Mouse (Mus musculus) midbrain, embryonic 10.5 days (tissue): ENCODE data around the gene Muc20. TPM values are rescaled to one million over a fixed set of nuclear protein-coding genes. Genes with fewer than 3 reads are reported as not detected.

Source experiments
- DNase-seq: peaks from one replicate; pipeline ENCODE4 v3.0.0-alpha.2; 2017; ENCODE audit warnings: low spot score
- H3K27ac ChIP-seq: fragments of 300-500 bp; sonication (generic); replicated peaks from 2 replicates; pipeline ENCODE4 v1.5.1; 2016; ENCODE audit warnings: mild to moderate bottlenecking
- H3K27me3 ChIP-seq: fragments of 300-500 bp; sonication (generic); 2 replicates; pipeline ENCODE4 v1.6.1; 2016; ENCODE audit warnings: low read depth, mild to moderate bottlenecking; ENCODE audit not compliant: poor library complexity, severe bottlenecking
- H3K36me3 ChIP-seq: fragments of 300-500 bp; sonication (generic); 2 replicates; pipeline ENCODE4 v1.6.1; 2016; ENCODE audit warnings: mild to moderate bottlenecking, moderate library complexity
- H3K4me1 ChIP-seq: fragments of 300-500 bp; sonication (generic); 2 replicates; pipeline ENCODE4 v1.6.1; 2016
- H3K4me3 ChIP-seq: fragments of 300-500 bp; sonication (generic); 2 replicates; pipeline ENCODE4 v1.5.1; 2016; ENCODE audit warnings: mild to moderate bottlenecking, moderate library complexity
- H3K9me3 ChIP-seq: fragments of 300-500 bp; sonication (generic); replicated peaks from 2 replicates; pipeline ENCODE4 v1.6.1; 2016; ENCODE audit warnings: mild to moderate bottlenecking
- WGBS: fragments of 180-500 bp; shearing (Covaris S2); methylation state at CpG from one replicate; pipeline ENCODE4 v1.1.7; 2016; 5-methylcytosine and 5-hydroxymethylcytosine counted together
- polyA plus RNA-seq: library from polyadenylated mRNA; unstranded; fragments of >200 nt; fragmentation: Nextera tagmentation; extraction: Ambion mirVana; gene quantifications from 2 replicates; pipeline ENCODE4 v1.2.1, GENCODE M21; 2016

The Muc20 gene
- not detected in 2 replicates for polyA plus RNA-seq

- Histone ChIP-seq H3K4me3 (no peak within 1 kb of the TSS), H3K9me3 (no peaks in the 10 kb centered on the region), H3K27me3 (no peaks in the 10 kb centered on the region), H3K27ac (no peak within 1 kb of the TSS), H3K36me3 (no peaks in the 10 kb centered on the region), H3K4me1 (no peaks in the 10 kb centered on the region)
- 79% methylated on average over 3 of the region's 3 CpGs for WGBS
- DNase-seq: no peak
These were observed at the start of gene Muc20 for GRCm38 (mm10) chr16:32797426-32797689. Gene Muc20, minus strand, starts transcription at chr16:32797435.

GRCm38 (mm10) chr16:32831501-32831900 lies 34.3 kb upstream of the Muc20 start:
- no peaks in the 10 kb centered on the region for H3K27me3 ChIP-seq
- no peak for DNase-seq
- WGBS: 89% methylated on average over 4 of the region's 4 CpGs
- no peaks in the 10 kb centered on the region for H3K4me1 ChIP-seq
- no peak overlapping the region for H3K27ac ChIP-seq
- no peaks in the 10 kb centered on the region for H3K9me3 ChIP-seq
- peaks cover 61% of the 10 kb centered on the region for H3K36me3 ChIP-seq
- H3K4me3 ChIP-seq: no peak overlapping the region

- H3K36me3 ChIP-seq: peaks cover 63% of the 10 kb centered on the region
- no peak overlapping the region for H3K4me3 ChIP-seq
- H3K4me1 ChIP-seq: no peaks in the 10 kb centered on the region
- DNase-seq: no peak
- WGBS: 91% methylated on average over 11 of the region's 11 CpGs
- H3K9me3 ChIP-seq: no peaks in the 10 kb centered on the region
- no peak overlapping the region for H3K27ac ChIP-seq
- no peaks in the 10 kb centered on the region for H3K27me3 ChIP-seq
These were observed 31.9 kb upstream of the Muc20 start for GRCm38 (mm10) chr16:32829104-32829503.

GRCm38 (mm10) chr16:32826521-32826920 lies 29.3 kb upstream of the Muc20 start:
- Histone ChIP-seq H3K4me3 (no peak overlapping the region), H3K4me1 (no peaks in the 10 kb centered on the region), H3K9me3 (no peaks in the 10 kb centered on the region), H3K27me3 (no peaks in the 10 kb centered on the region), H3K27ac (no peak overlapping the region), H3K36me3 (peaks cover 80% of the 10 kb centered on the region)
- 94% methylated on average over 11 of the region's 11 CpGs for WGBS
- no peak for DNase-seq

GRCm38 (mm10) chr16:32825380-32825779 lies 28.1 kb upstream of the Muc20 start:
- Histone ChIP-seq H3K9me3 (no peaks in the 10 kb centered on the region), H3K36me3 (peaks cover 83% of the 10 kb centered on the region), H3K27ac (no peak overlapping the region), H3K4me3 (no peak overlapping the region), H3K27me3 (no peaks in the 10 kb centered on the region), H3K4me1 (no peaks in the 10 kb centered on the region)
- no peak for DNase-seq
- 86% methylated on average over 12 of the region's 12 CpGs for WGBS

GRCm38 (mm10) chr16:32824061-32824460 lies 26.8 kb upstream of the Muc20 start:
- Histone ChIP-seq H3K4me1 (no peaks in the 10 kb centered on the region), H3K9me3 (no peaks in the 10 kb centered on the region), H3K27me3 (no peaks in the 10 kb centered on the region), H3K27ac (no peak overlapping the region), H3K36me3 (peaks cover 77% of the 10 kb centered on the region), H3K4me3 (no peak overlapping the region)
- DNase-seq: no peak
- WGBS: 92% methylated on average over 13 of the region's 13 CpGs

GRCm38 (mm10) chr16:32823487-32823886 lies 26.3 kb upstream of the Muc20 start:
- no peaks in the 10 kb centered on the region for H3K4me1 ChIP-seq
- peaks cover 71% of the 10 kb centered on the region for H3K36me3 ChIP-seq
- no peaks in the 10 kb centered on the region for H3K9me3 ChIP-seq
- no peak overlapping the region for H3K27ac ChIP-seq
- H3K4me3 ChIP-seq: no peak overlapping the region
- DNase-seq: no peak
- 93% methylated on average over 8 of the region's 8 CpGs for WGBS
- no peaks in the 10 kb centered on the region for H3K27me3 ChIP-seq

- Histone ChIP-seq H3K27me3 (no peaks in the 10 kb centered on the region), H3K4me1 (no peaks in the 10 kb centered on the region), H3K4me3 (no peak overlapping the region), H3K36me3 (peaks cover 65% of the 10 kb centered on the region), H3K27ac (no peak overlapping the region), H3K9me3 (no peaks in the 10 kb centered on the region)
- 85% methylated on average over 5 of the region's 5 CpGs for WGBS
- DNase-seq: no peak
These were observed 25.6 kb upstream of the Muc20 start for GRCm38 (mm10) chr16:32822881-32823280.

- DNase-seq: no peak
- peaks cover 61% of the 10 kb centered on the region for H3K36me3 ChIP-seq
These were observed 25.2 kb upstream of the Muc20 start for GRCm38 (mm10) chr16:32822450-32822827.

GRCm38 (mm10) chr16:32821772-32822449 lies 24.7 kb upstream of the Muc20 start:
- H3K4me1 ChIP-seq: no peaks in the 10 kb centered on the region

More at GRCm38 (mm10) chr16:32822450-32822827, 25.2 kb upstream of the Muc20 start:
- WGBS: 87% methylated on average over 6 of the region's 6 CpGs
- H3K4me1 ChIP-seq: no peaks in the 10 kb centered on the region
- H3K9me3 ChIP-seq: no peaks in the 10 kb centered on the region
- no peak overlapping the region for H3K27ac ChIP-seq
- no peaks in the 10 kb centered on the region for H3K27me3 ChIP-seq
- H3K4me3 ChIP-seq: no peak overlapping the region

GRCm38 (mm10) chr16:32818441-32818840 lies 21.2 kb upstream of the Muc20 start:
- Histone ChIP-seq H3K27ac (no peak overlapping the region), H3K36me3 (peaks cover 21% of the 10 kb centered on the region), H3K27me3 (peaks cover 12% of the 10 kb centered on the region), H3K9me3 (no peaks in the 10 kb centered on the region), H3K4me1 (peaks cover 17% of the 10 kb centered on the region), H3K4me3 (no peak overlapping the region)
- 91% methylated on average over 5 of the region's 5 CpGs for WGBS
- DNase-seq: no peak

More at GRCm38 (mm10) chr16:32821772-32822449, 24.7 kb upstream of the Muc20 start:
- 74% methylated on average over 10 of the region's 10 CpGs for WGBS
- Histone ChIP-seq H3K27ac (0 out of 2 replicates have a peak overlapping the region, but pooled peaks have one; percentile 17), H3K27me3 (no peaks in the 10 kb centered on the region), H3K36me3 (peaks cover 56% of the 10 kb centered on the region), H3K4me3 (no peak overlapping the region), H3K9me3 (no peaks in the 10 kb centered on the region)
- DNase-seq: no peak

GRCm38 (mm10) chr16:32818036-32818435 lies 20.8 kb upstream of the Muc20 start:
- H3K36me3 ChIP-seq: peaks cover 17% of the 10 kb centered on the region
- peaks cover 12% of the 10 kb centered on the region for H3K27me3 ChIP-seq
- peaks cover 18% of the 10 kb centered on the region for H3K4me1 ChIP-seq
- 91% methylated on average over 4 of the region's 4 CpGs for WGBS
- H3K4me3 ChIP-seq: no peak overlapping the region
- no peak for DNase-seq
- H3K9me3 ChIP-seq: no peaks in the 10 kb centered on the region
- H3K27ac ChIP-seq: no peak overlapping the region

GRCm38 (mm10) chr16:32815160-32815605 lies 17.9 kb upstream of the Muc20 start:
- peak; percentile 41 for DNase-seq
- WGBS: 13% methylated on average over 6 of the region's 6 CpGs
- H3K9me3 ChIP-seq: no peaks in the 10 kb centered on the region
- no peaks in the 10 kb centered on the region for H3K36me3 ChIP-seq
- no peak overlapping the region for H3K27ac ChIP-seq
- H3K27me3 ChIP-seq: peaks cover 12% of the 10 kb centered on the region
- peak overlapping the region; percentile 45 for H3K4me3 ChIP-seq
- H3K4me1 ChIP-seq: peaks cover 19% of the 10 kb centered on the region
